Comparison of ENCODE assay signal across 9 mouse cellular contexts in genomic region chr6:100732376-100733021, GRCm38 (mm10). TPM values are rescaled to one million over a fixed set of nuclear protein-coding genes. Genes with fewer than 3 reads are reported as not detected.
DNase-seq lines count a peak whose midpoint lies in the region; ATAC-seq lines count a peak whose summit lies in the region.
"Had no signal": no experiment of that assay in that cellular context is flagged by ENCODE, and none has a peak within 500 bp of the region (broad histone marks: within the 10 kb centered on the region; RNA-seq: fewer than 3 reads in every experiment).

No protein-coding gene starts in this region.

- no peaks in the 10 kb centered on the region for H3K27me3 ChIP-seq in heart, embryonic 13.5 days (replicated peaks)
- H3K27me3 ChIP-seq: midbrain, embryonic 12.5 days had no signal

- H3K9ac ChIP-seq in heart, embryonic 13.5 days: no peak overlapping the region
- H3K9ac ChIP-seq: midbrain, embryonic 12.5 days had no signal

- H3K36me3 ChIP-seq in heart, embryonic 13.5 days: no peaks in the 10 kb centered on the region
- H3K36me3 ChIP-seq: midbrain, embryonic 12.5 days had no signal

- peaks cover 14% of the 10 kb centered on the region for H3K4me1 ChIP-seq in heart, embryonic 13.5 days
- H3K4me1 ChIP-seq: midbrain, embryonic 12.5 days had no signal

- no peak overlapping the region; the same call in 1 of the 2 replicates for H3K4me2 ChIP-seq in heart, embryonic 13.5 days
- H3K4me2 ChIP-seq: midbrain, embryonic 12.5 days had no signal

- peak; percentile 57 for DNase-seq in adipocyte (ENCODE audit: low spot score)
- DNase-seq in embryo, embryonic 9.5 days (ENCODE audit: extremely low spot score): peak; percentile 25
- peak; percentile 67 to 92 for DNase-seq in left cerebral cortex, postnatal 25 days (ENCODE audit: low spot score in 2 of 2)
- DNase-seq in skeletal muscle tissue, adult 2 months (ENCODE audit: low read depth, low spot score): peak; percentile 59
- no peak for DNase-seq in spleen, adult 18-20 months
- no peak for DNase-seq in cerebellum, postnatal 36 days
- no peak for DNase-seq in B cell, adult 2 months

- H3K4me3 ChIP-seq in heart, embryonic 13.5 days: no peak overlapping the region
- H3K4me3 ChIP-seq: midbrain, embryonic 12.5 days had no signal

- no peaks in the 10 kb centered on the region for H3K9me3 ChIP-seq in heart, embryonic 13.5 days
- H3K9me3 ChIP-seq: midbrain, embryonic 12.5 days had no signal

- whole genome bisulfite sequencing in heart, embryonic 13.5 days: 52% methylated on average over 12 of the region's 12 CpGs

- H3K27ac ChIP-seq in heart, embryonic 13.5 days (replicated peaks): peak overlapping the region; percentile 48; the same call in 1 of the 2 replicates
- H3K27ac ChIP-seq: midbrain, embryonic 12.5 days had no signal

- no peak for ATAC-seq in heart, embryonic 13.5 days (ENCODE audit: extremely low read depth, insufficient number of reproducible peaks, low FRiP score, low TSS enrichment)

- intact Hi-C loops in left cerebral cortex, postnatal 25 days (cut with DNase I): loop anchor here (2.0 to 10.0 kb wide), 2 partner anchors 28 to 168 kb away; partner anchors contain the start of gene Gxylt2

RNA-seq across cellular contexts. Expression of gene Gxylt2, which starts 28.0 kb away (rescaled TPM):
- polyA plus RNA-seq in heart, embryonic 13.5 days (2015; fragmentation: Nextera tagmentation; extraction: Ambion mirVana): 2.8 and 3.3 TPM in 2 replicates
- total RNA-seq in left cerebral cortex, postnatal 25 days (2021): 1 to 10 TPM; 1.3 to 1.7 TPM

Comparison
In these comparisons a context has a peak if more than half of its experiments do, and no peak if none do; other contexts are left out.
1. DNase-seq: peak in adipocyte (single experiment), embryo, embryonic 9.5 days (single experiment), left cerebral cortex, postnatal 25 days (2 of 2) and skeletal muscle tissue, adult 2 months (single experiment); none in spleen, adult 18-20 months (0 of 2), cerebellum, postnatal 36 days (0 of 2) and B cell, adult 2 months (0 of 2).